Mouse (Mus musculus): ENCODE measurements around the gene Magee1.
"Not testable (repeated sequence)": the region's sequence is repeated elsewhere in the genome, so short reads cannot be mapped to it uniquely, and the experiment has no call there.

Magee1 gene

GRCm38 (mm10) chrX:105120275-105121226, at the start of gene Magee1:
Gene Magee1, plus strand, starts transcription at chrX:105120378.
- no peak for DNase-seq (ENCODE audit: extremely low read depth, low read depth, low spot score)

DNA sequence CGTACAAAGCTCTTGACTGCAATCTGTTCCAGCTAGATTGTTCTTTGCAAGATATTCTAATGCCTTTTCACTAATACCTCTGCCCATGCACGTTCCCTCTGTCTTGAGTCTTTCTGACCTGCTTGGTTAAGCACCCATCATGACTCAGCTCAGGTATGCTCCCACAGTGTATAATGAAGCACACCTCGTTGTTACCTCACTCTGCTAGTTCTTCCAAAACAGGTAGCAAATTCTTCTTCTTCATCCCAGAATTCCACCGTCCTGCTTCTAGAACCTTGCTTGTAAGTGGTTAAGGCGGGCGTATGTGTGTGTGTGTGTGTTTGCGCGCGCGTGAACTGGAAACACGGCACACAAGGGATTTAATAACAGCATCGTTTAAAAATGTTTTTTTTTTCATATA, 41.0 kb upstream of the Magee1 start:
- no peak for DNase-seq (ENCODE audit: extremely low read depth, low read depth, low spot score)

- no peak for DNase-seq (ENCODE audit: extremely low read depth, low read depth, low spot score)
Measured at GRCm38 (mm10) chrX:105079615-105080092, 40.5 kb upstream of the Magee1 start, which contains the start of gene Pbdc1. Gene Pbdc1, plus strand, starts transcription at chrX:105079756.

DNA sequence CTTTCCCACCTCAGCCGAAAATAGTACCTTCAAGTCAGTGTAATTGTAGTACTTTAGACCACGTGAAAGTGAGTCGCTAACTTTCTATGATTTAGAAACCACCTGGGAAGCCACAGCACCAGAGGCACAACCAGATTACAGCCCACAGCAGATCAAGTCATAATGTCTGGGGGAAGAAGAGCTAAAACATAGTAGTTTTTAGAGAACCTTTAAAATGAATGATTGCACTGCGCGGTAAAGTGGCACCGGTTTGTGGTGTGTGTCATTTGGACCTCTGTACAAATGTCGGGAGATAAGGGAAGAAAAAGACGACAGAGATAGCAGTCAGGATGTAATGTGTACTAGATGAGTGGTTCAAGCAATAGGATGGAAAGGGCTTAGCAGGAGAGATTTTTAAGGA, 40.1 kb upstream of the Magee1 start:
- no peak for DNase-seq (ENCODE audit: extremely low read depth, low read depth, low spot score)

DNA sequence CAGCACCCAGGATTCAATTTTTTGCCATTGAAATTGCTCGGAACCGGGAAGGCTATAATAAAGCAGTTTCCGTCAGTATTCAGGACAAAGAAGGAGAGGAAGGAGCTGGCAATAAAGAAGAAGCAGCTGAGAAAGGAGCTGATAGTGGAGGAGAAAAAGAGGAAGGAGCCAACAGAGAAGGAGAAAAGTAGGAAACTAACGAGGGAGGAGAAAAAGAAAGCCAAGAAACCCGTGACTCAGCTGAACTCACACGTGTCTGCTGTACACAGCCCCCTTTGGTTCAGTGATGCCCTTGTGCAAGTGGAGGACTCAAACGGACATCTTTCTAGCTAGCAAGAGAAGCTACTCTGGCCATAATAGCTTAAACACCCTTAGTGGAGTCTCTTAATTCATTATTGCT, 37.2 kb upstream of the Magee1 start:
- DNase-seq (ENCODE audit: extremely low read depth, low read depth, low spot score): not testable (repeated sequence)

GRCm38 (mm10) chrX:105104175-105104574, 16.0 kb upstream of the Magee1 start:
- no peak for DNase-seq (ENCODE audit: extremely low read depth, low read depth, low spot score)

- no peak for DNase-seq (ENCODE audit: extremely low read depth, low read depth, low spot score)
Measured at GRCm38 (mm10) chrX:105114994-105115393, 5.2 kb upstream of the Magee1 start.

DNA sequence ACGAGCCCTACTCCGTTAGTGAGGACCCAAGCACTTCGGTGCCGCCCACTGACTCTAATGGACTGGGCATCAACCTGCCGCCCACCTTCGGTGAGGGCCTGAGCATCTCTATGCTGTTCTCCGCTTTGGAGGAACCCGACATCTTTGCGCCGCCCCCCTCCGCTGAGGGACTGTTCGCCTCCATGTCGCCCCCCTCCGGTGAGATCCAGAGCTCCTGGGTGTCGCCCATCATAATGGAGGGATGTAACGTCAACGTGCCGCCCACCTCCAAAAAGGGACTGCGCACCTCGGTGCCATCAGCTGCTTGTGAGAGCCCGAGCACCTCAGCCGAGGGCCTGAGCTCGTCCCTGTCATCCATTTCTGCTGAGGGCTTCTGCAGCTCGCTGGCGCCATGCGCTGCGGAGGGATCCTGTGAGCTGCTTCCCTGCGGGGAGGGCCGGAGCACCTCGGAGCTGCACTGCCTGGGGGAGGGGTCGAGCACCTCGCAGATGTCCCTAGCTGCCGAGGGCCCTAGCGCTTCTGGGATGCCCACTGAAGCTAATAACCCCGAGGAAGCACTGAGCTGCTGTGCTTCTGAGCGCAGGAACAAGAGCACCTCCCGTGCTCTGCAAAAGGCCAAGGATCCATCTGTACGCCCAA, 1.2 kb downstream of the Magee1 start:
- no peak for DNase-seq (ENCODE audit: extremely low read depth, low read depth, low spot score)

DNA sequence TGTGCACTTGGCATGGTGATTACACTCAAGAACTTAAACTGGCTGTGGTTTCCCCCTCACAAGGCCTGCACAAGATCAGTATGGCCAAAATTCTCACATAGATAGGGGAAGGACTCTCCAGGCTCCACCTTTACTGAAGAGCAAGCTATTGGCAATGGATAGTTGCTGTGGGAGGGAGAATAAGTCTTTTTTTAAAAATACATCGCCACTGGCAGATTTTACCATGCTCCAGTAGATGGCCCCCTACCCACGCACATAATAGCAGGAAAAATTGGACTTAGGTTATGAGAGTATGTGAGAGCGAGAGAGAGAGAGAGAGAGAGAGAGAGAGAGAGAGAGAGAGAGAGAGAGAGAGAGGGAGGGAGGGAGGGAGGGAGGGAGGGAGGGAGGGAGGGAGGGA, 4.7 kb downstream of the Magee1 start:
- no peak for DNase-seq (ENCODE audit: extremely low read depth, low read depth, low spot score)

DNA sequence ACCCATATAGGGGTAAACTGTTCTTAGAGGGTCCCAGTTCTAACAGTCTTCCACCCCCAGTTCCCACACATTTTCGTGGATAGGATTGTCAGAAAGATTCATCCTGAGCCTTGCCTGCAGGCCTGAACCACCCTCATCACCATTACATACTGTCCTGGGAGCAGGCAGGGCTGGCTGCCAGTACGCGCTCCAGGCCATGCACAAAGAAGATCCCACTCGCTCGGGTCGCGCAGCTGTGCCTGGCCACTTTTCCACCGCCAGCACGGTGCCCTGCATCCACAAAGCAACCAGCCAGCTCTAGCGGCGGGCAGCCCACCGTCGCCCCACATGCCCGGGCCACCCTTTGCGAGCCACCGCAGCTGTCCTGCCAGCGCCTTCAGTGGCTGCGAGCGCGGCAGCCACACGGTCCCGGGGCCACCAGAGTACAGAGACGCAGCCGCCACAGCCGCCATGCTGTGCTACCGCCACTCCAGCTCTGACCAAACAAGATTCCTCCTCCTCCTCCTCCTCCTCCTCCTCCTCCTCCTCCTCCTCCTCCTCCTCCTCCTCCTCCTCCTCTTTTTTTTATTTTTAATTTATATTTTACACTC, 31.8 kb downstream of the Magee1 start:
- DNase-seq (ENCODE audit: extremely low read depth, low read depth, low spot score): no peak

DNA sequence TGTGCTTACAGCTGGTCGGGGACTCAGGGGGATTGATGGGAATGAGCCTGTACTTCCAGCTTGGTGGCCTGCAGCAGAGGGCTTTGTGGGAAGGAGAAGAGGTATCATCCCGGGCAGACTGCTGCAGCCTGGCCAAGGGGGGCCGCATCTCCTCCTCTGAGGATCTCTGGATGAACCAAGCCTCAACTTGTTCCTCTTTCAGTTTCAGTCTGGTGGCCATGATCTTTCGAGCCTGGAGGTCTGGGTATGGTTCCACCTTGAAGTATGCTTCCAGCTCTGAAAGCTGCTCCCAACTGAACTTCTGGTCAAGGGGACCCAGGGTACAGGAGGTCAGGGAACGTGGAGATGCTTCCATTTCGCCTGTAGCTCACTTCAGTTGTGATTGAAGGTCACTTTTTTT, 44.8 kb downstream of the Magee1 start:
- not testable (repeated sequence) for DNase-seq (ENCODE audit: extremely low read depth, low read depth, low spot score)

- DNase-seq (ENCODE audit: extremely low read depth, low read depth, low spot score): no peak
Measured at GRCm38 (mm10) chrX:105167217-105167616, 47.0 kb downstream of the Magee1 start.
